Mouse (Mus musculus): ENCODE measurements around the gene Gm28038. TPM values are rescaled to one million over a fixed set of nuclear protein-coding genes. Genes with fewer than 3 reads are reported as not detected.

Gene Gm28038
- polyA plus RNA-seq (2015; fragmentation: Nextera tagmentation; extraction: Ambion mirVana), result not detected in 2 replicates

GRCm38 (mm10) chr2:30280743-30281142 is at the start of gene Gm28038:
Gene Gm28038 (plus strand): TSS chr2:30281043.
- Histone ChIP-seq H3K9ac (no peak within 1 kb of the TSS), H3K36me3 (no peaks in the 10 kb centered on the region), H3K4me1 (peaks cover 10% of the 10 kb centered on the region), H3K4me2 (no peak within 1 kb of the TSS), H3K9me3 (no peaks in the 10 kb centered on the region), H3K4me3 (no peak within 1 kb of the TSS), H3K27ac (no peak within 1 kb of the TSS), H3K27me3 (no peaks in the 10 kb centered on the region)
- WGBS, result 86% methylated on average over 11 of the region's 11 CpGs
- ATAC-seq (ENCODE audit: borderline replicate concordance, extremely low read depth, low FRiP score, low TSS enrichment), result no peak

- H3K4me1 ChIP-seq, result peaks cover 32% of the 10 kb centered on the region
- no peak overlapping the region for H3K4me3 ChIP-seq
- no peak overlapping the region for H3K9ac ChIP-seq
- ATAC-seq (ENCODE audit: borderline replicate concordance, extremely low read depth, low FRiP score, low TSS enrichment), result no peak
- WGBS, result 82% methylated on average over 5 of the region's 5 CpGs
- H3K27me3 ChIP-seq, result no peaks in the 10 kb centered on the region
- no peak overlapping the region for H3K27ac ChIP-seq
- H3K36me3 ChIP-seq, result peaks cover 3% of the 10 kb centered on the region; the same call in 1 of the 2 replicates
- peaks cover 1% of the 10 kb centered on the region; the same call in 1 of the 2 replicates for H3K9me3 ChIP-seq
- no peak overlapping the region for H3K4me2 ChIP-seq
Measured at GRCm38 (mm10) chr2:30235593-30235992, 45.2 kb upstream of the Gm28038 start.

- peaks cover 14% of the 10 kb centered on the region for H3K36me3 ChIP-seq
- WGBS, result 2% methylated on average over 18 of the region's 18 CpGs
- H3K9me3 ChIP-seq, result no peaks in the 10 kb centered on the region
- H3K27ac ChIP-seq, result peak overlapping the region; percentile 74
- H3K27me3 ChIP-seq, result no peaks in the 10 kb centered on the region
- no peak for ATAC-seq (ENCODE audit: borderline replicate concordance, extremely low read depth, low FRiP score, low TSS enrichment)
- H3K4me1 ChIP-seq, result peaks cover 41% of the 10 kb centered on the region
- H3K4me2 ChIP-seq, result peak overlapping the region; percentile 88
- peak overlapping the region; percentile 89 for H3K4me3 ChIP-seq
- H3K9ac ChIP-seq, result peak overlapping the region; percentile 62
Measured at GRCm38 (mm10) chr2:30236426-30237198, 44.2 kb upstream of the Gm28038 start.

GRCm38 (mm10) chr2:30237199-30237880 is 43.5 kb upstream of the Gm28038 start, which contains the start of gene Lrrc8a:
Gene Lrrc8a (plus strand): TSS chr2:30237715.
- peak within 1 kb of the TSS; percentile 92 for H3K27ac ChIP-seq
- under 1% methylated on average over 63 of the region's 67 CpGs for WGBS
- peaks cover 46% of the 10 kb centered on the region for H3K4me1 ChIP-seq

GRCm38 (mm10) chr2:30237881-30238280 is 43.0 kb upstream of the Gm28038 start:
- Histone ChIP-seq H3K27ac (peak overlapping the region; percentile 92), H3K4me3 (peak overlapping the region; percentile 89), H3K9ac (peak overlapping the region; percentile 85), H3K27me3 (no peaks in the 10 kb centered on the region), H3K4me1 (peaks cover 49% of the 10 kb centered on the region), H3K9me3 (no peaks in the 10 kb centered on the region), H3K36me3 (peaks cover 16% of the 10 kb centered on the region), H3K4me2 (peak overlapping the region; percentile 88)
- peak; percentile 89 for ATAC-seq (ENCODE audit: borderline replicate concordance, extremely low read depth, low FRiP score, low TSS enrichment)
- WGBS, result under 1% methylated on average over 39 of the region's 42 CpGs

More at GRCm38 (mm10) chr2:30237199-30237880, 43.5 kb upstream of the Gm28038 start, which contains the start of gene Lrrc8a:
- peak within 1 kb of the TSS; percentile 89 for H3K4me3 ChIP-seq
- H3K36me3 ChIP-seq, result peaks cover 16% of the 10 kb centered on the region
- peak within 1 kb of the TSS; percentile 85 for H3K9ac ChIP-seq
- H3K27me3 ChIP-seq, result no peaks in the 10 kb centered on the region
- ATAC-seq (ENCODE audit: borderline replicate concordance, extremely low read depth, low FRiP score, low TSS enrichment), result peak; percentile 95
- peak within 1 kb of the TSS; percentile 88 for H3K4me2 ChIP-seq
- no peaks in the 10 kb centered on the region for H3K9me3 ChIP-seq

GRCm38 (mm10) chr2:30238906-30239465 is 41.9 kb upstream of the Gm28038 start:
- H3K4me1 ChIP-seq, result peaks cover 59% of the 10 kb centered on the region
- no peaks in the 10 kb centered on the region for H3K9me3 ChIP-seq
- 62% methylated on average over 3 of the region's 3 CpGs for WGBS
- H3K27ac ChIP-seq, result peak overlapping the region; percentile 54
- peak overlapping the region; percentile 88 for H3K4me2 ChIP-seq
- peak overlapping the region; percentile 85; the same call in 1 of the 2 replicates for H3K9ac ChIP-seq
- peaks cover 21% of the 10 kb centered on the region for H3K36me3 ChIP-seq
- H3K4me3 ChIP-seq, result peak overlapping the region; percentile 89
- ATAC-seq (ENCODE audit: borderline replicate concordance, extremely low read depth, low FRiP score, low TSS enrichment), result no peak
- H3K27me3 ChIP-seq, result no peaks in the 10 kb centered on the region

GRCm38 (mm10) chr2:30239777-30240176 is 41.1 kb upstream of the Gm28038 start:
- peaks cover 63% of the 10 kb centered on the region for H3K4me1 ChIP-seq
- WGBS, result 62% methylated on average over 4 of the region's 4 CpGs

GRCm38 (mm10) chr2:30240267-30240666 is 40.6 kb upstream of the Gm28038 start, which contains the start of gene Gm28035:
Gene Gm28035 (plus strand): TSS chr2:30240567.
- Histone ChIP-seq H3K9ac (no peak within 1 kb of the TSS), H3K36me3 (peaks cover 25% of the 10 kb centered on the region), H3K27me3 (no peaks in the 10 kb centered on the region), H3K4me3 (peak within 1 kb of the TSS; percentile 89; the same call in 1 of the 2 replicates), H3K27ac (peak within 1 kb of the TSS; percentile 58), H3K4me2 (peak within 1 kb of the TSS; percentile 88), H3K4me1 (peaks cover 65% of the 10 kb centered on the region), H3K9me3 (no peaks in the 10 kb centered on the region)
- 75% methylated on average over 2 of the region's 2 CpGs for WGBS
- ATAC-seq (ENCODE audit: borderline replicate concordance, extremely low read depth, low FRiP score, low TSS enrichment), result no peak

More at GRCm38 (mm10) chr2:30239777-30240176, 41.1 kb upstream of the Gm28038 start:
- Histone ChIP-seq H3K4me2 (peak overlapping the region; percentile 88; the same call in 1 of the 2 replicates), H3K9me3 (no peaks in the 10 kb centered on the region), H3K9ac (no peak overlapping the region), H3K36me3 (peaks cover 25% of the 10 kb centered on the region), H3K4me3 (no peak overlapping the region), H3K27ac (peak overlapping the region; percentile 58), H3K27me3 (no peaks in the 10 kb centered on the region)
- no peak for ATAC-seq (ENCODE audit: borderline replicate concordance, extremely low read depth, low FRiP score, low TSS enrichment)

- peak; percentile 29; the same call in 1 of the 2 replicates for ATAC-seq (ENCODE audit: borderline replicate concordance, extremely low read depth, low FRiP score, low TSS enrichment)
- peak overlapping the region; percentile 70 for H3K27ac ChIP-seq
- H3K36me3 ChIP-seq, result peaks cover 28% of the 10 kb centered on the region
- no peaks in the 10 kb centered on the region for H3K27me3 ChIP-seq
- H3K9ac ChIP-seq, result no peak overlapping the region
- peak overlapping the region; percentile 21; the same call in 1 of the 2 replicates for H3K4me2 ChIP-seq
- no peak overlapping the region for H3K4me3 ChIP-seq
- H3K9me3 ChIP-seq, result no peaks in the 10 kb centered on the region
- H3K4me1 ChIP-seq, result peaks cover 62% of the 10 kb centered on the region
- 57% methylated on average over 4 of the region's 4 CpGs for WGBS
Measured at GRCm38 (mm10) chr2:30242509-30242908, 38.3 kb upstream of the Gm28038 start.

GRCm38 (mm10) chr2:30243391-30243790 is 37.5 kb upstream of the Gm28038 start:
- peaks cover 29% of the 10 kb centered on the region for H3K36me3 ChIP-seq

GRCm38 (mm10) chr2:30244595-30245178 is 36.2 kb upstream of the Gm28038 start:
- H3K9ac ChIP-seq, result no peak overlapping the region
- peaks cover 42% of the 10 kb centered on the region for H3K36me3 ChIP-seq
- peaks cover 47% of the 10 kb centered on the region for H3K4me1 ChIP-seq
- ATAC-seq (ENCODE audit: borderline replicate concordance, extremely low read depth, low FRiP score, low TSS enrichment), result no peak
- no peaks in the 10 kb centered on the region for H3K9me3 ChIP-seq
- peak overlapping the region; percentile 51 for H3K27ac ChIP-seq
- H3K27me3 ChIP-seq, result no peaks in the 10 kb centered on the region
- 52% methylated on average over 7 of the region's 7 CpGs for WGBS
- H3K4me3 ChIP-seq, result no peak overlapping the region
- H3K4me2 ChIP-seq, result no peak overlapping the region

More at GRCm38 (mm10) chr2:30243391-30243790, 37.5 kb upstream of the Gm28038 start:
- ATAC-seq (ENCODE audit: borderline replicate concordance, extremely low read depth, low FRiP score, low TSS enrichment), result no peak
- WGBS, result 84% methylated on average over 4 of the region's 4 CpGs
- no peaks in the 10 kb centered on the region for H3K9me3 ChIP-seq
- H3K4me1 ChIP-seq, result peaks cover 60% of the 10 kb centered on the region
- H3K27ac ChIP-seq, result 0 out of 2 replicates have a peak overlapping the region, but pooled peaks have one; percentile 10
- no peak overlapping the region for H3K9ac ChIP-seq
- no peak overlapping the region for H3K4me3 ChIP-seq
- H3K4me2 ChIP-seq, result no peak overlapping the region
- H3K27me3 ChIP-seq, result no peaks in the 10 kb centered on the region

Measured in lung, embryonic 15.5 days (tissue).